9 mouse cellular contexts compared by ENCODE assay signal in the genomic region with DNA sequence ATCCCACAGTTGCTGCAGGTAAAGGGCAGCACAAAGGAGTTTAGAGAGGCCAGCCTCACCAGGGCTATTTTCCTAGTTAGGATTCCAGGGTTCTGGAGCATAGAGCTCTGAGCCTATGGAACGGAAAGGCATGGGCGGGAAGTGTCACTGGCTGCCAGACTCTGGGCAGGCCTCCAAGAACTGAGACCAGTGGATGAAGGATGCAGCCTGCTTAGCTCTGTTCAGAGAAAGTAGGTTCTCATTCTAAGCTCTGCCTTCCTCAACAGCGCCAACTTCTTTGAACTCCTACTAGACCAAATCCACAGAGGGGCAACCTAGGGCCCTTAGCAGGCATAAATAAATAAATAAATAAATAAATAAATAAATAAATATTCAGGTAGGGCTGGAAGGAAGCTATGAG.
A peak's percentile ranks its signal among the peaks of the same experiment; 100 is the strongest.
DNase-seq lines count a peak whose midpoint lies in the region; ATAC-seq lines count a peak whose summit lies in the region.
"Had no signal": no experiment of that assay in that cellular context is flagged by ENCODE, and none has a peak within 500 bp of the region (broad histone marks: within the 10 kb centered on the region; RNA-seq: fewer than 3 reads in every experiment).

No protein-coding gene starts in this region.

- no peaks in the 10 kb centered on the region for H3K27me3 ChIP-seq in forebrain, embryonic 14.5 days (replicated peaks; ENCODE audit: control insufficient read depth, insufficient read depth, low read length)
- H3K27me3 ChIP-seq in forebrain, embryonic 12.5 days = no peaks in the 10 kb centered on the region
- H3K27me3 ChIP-seq in hindbrain, embryonic 14.5 days (ENCODE audit: control insufficient read depth, insufficient read depth, low read length) = no peaks in the 10 kb centered on the region

- ATAC-seq in forebrain, embryonic 14.5 days = no peak
- no peak for ATAC-seq in forebrain, embryonic 12.5 days (ENCODE audit: low FRiP score)
- ATAC-seq in hindbrain, embryonic 14.5 days (ENCODE audit: low FRiP score) = no peak

- no peak overlapping the region for H3K9ac ChIP-seq in forebrain, embryonic 14.5 days (ENCODE audit: low read length)
- no peak overlapping the region for H3K9ac ChIP-seq in forebrain, embryonic 12.5 days
- H3K9ac ChIP-seq in hindbrain, embryonic 14.5 days = no peak overlapping the region

- 78% methylated on average over 3 of the region's 3 CpGs for WGBS in forebrain, embryonic 14.5 days
- 95% methylated on average over 3 of the region's 3 CpGs for WGBS in forebrain, embryonic 12.5 days
- WGBS in hindbrain, embryonic 14.5 days = 84% methylated on average over 3 of the region's 3 CpGs

- H3K9me3 ChIP-seq in forebrain, embryonic 14.5 days (replicated peaks; ENCODE audit: control insufficient read depth, low read length) = no peaks in the 10 kb centered on the region
- H3K9me3 ChIP-seq in forebrain, embryonic 12.5 days = no peaks in the 10 kb centered on the region
- no peaks in the 10 kb centered on the region for H3K9me3 ChIP-seq in hindbrain, embryonic 14.5 days (ENCODE audit: control insufficient read depth, low read length)

- DNase-seq in forebrain, embryonic 14.5 days (ENCODE audit: low spot score) = peak; percentile 47
- DNase-seq in layer of hippocampus, adult 9-11 months = peak; percentile 13
- no peak for DNase-seq in layer of hippocampus, postnatal 14 days (ENCODE audit: low spot score in 2 of 2)
- DNase-seq in left cerebral cortex, adult 18-20 months (ENCODE audit: low spot score in 2 of 2) = peak; percentile 42 to 67
- peak; percentile 5 to 27 for DNase-seq in right cerebral cortex, postnatal 36 days (ENCODE audit: low spot score in 2 of 2)
- DNase-seq in natural killer cell, adult 2 months (ENCODE audit: low spot score in 2 of 2) = no peak
- no peak for DNase-seq in hindbrain, embryonic 14.5 days (ENCODE audit: low spot score)

- H3K4me2 ChIP-seq in forebrain, embryonic 14.5 days (ENCODE audit: low read length) = no peak overlapping the region
- no peak overlapping the region for H3K4me2 ChIP-seq in forebrain, embryonic 12.5 days
- no peak overlapping the region for H3K4me2 ChIP-seq in hindbrain, embryonic 14.5 days (replicated peaks)

- H3K4me3 ChIP-seq in forebrain, embryonic 14.5 days (ENCODE audit: low read depth, low read length) = no peak overlapping the region
- no peak overlapping the region for H3K4me3 ChIP-seq in forebrain, embryonic 12.5 days (replicated peaks)
- no peak overlapping the region for H3K4me3 ChIP-seq in hindbrain, embryonic 14.5 days (replicated peaks; ENCODE audit: low read length)

- H3K36me3 ChIP-seq in forebrain, embryonic 14.5 days (ENCODE audit: control insufficient read depth, insufficient read depth, low read length) = no peaks in the 10 kb centered on the region
- H3K36me3 ChIP-seq in forebrain, embryonic 12.5 days (replicated peaks) = no peaks in the 10 kb centered on the region
- H3K36me3 ChIP-seq in hindbrain, embryonic 14.5 days (replicated peaks; ENCODE audit: control insufficient read depth, insufficient read depth) = no peaks in the 10 kb centered on the region

- H3K27ac ChIP-seq in forebrain, embryonic 14.5 days (ENCODE audit: low read depth, low read length) = no peak overlapping the region
- H3K27ac ChIP-seq in forebrain, embryonic 12.5 days = no peak overlapping the region
- no peak overlapping the region for H3K27ac ChIP-seq in hindbrain, embryonic 14.5 days
- H3K27ac ChIP-seq: macrophage had no signal

- H3K4me1 ChIP-seq in forebrain, embryonic 14.5 days (ENCODE audit: control insufficient read depth, insufficient read depth, low read length) = no peaks in the 10 kb centered on the region
- no peaks in the 10 kb centered on the region for H3K4me1 ChIP-seq in forebrain, embryonic 12.5 days
- no peaks in the 10 kb centered on the region for H3K4me1 ChIP-seq in hindbrain, embryonic 14.5 days (replicated peaks; ENCODE audit: control insufficient read depth, insufficient read depth, low read length)

Comparison
In these comparisons a context has a peak if more than half of its experiments do, and no peak if none do; other contexts are left out.
1. DNase-seq: peak in forebrain, embryonic 14.5 days (single experiment), layer of hippocampus, adult 9-11 months (single experiment), left cerebral cortex, adult 18-20 months (2 of 2) and right cerebral cortex, postnatal 36 days (2 of 2); none in layer of hippocampus, postnatal 14 days (0 of 2), natural killer cell, adult 2 months (0 of 2) and hindbrain, embryonic 14.5 days (single experiment).